Mouse (Mus musculus) liver, embryonic 15.5 days (tissue): ENCODE measurements around the gene Msmb. TPM values are rescaled to one million over a fixed set of nuclear protein-coding genes. Genes with fewer than 3 reads are reported as not detected.
"Not testable (repeated sequence)": the region's sequence is repeated elsewhere in the genome, so short reads cannot be mapped to it uniquely, and the experiment has no call there.

Experiments used
- ATAC-seq: fragments of 200-750 bp; cut with Nextera tagmentation; 2 replicates; pipeline ENCODE4 v1.8.0; 2017; ENCODE audit warnings: moderate number of reproducible peaks, mild to moderate bottlenecking, moderate library complexity; ENCODE audit not compliant: insufficient read depth
- H3K27ac ChIP-seq: fragments of 300-500 bp; sonication (generic); replicated peaks from 2 replicates; pipeline ENCODE4 v1.5.1; 2015; ENCODE audit warnings: mild to moderate bottlenecking, inconsistent platforms
- H3K27me3 ChIP-seq: fragments of 300-500 bp; sonication (generic); 2 replicates; pipeline ENCODE4 v1.6.1; 2015; ENCODE audit warnings: mild to moderate bottlenecking, inconsistent platforms
- H3K36me3 ChIP-seq: fragments of 300-500 bp; sonication (generic); replicated peaks from 2 replicates; pipeline ENCODE4 v1.6.1; 2015; ENCODE audit warnings: moderate library complexity, mild to moderate bottlenecking, inconsistent platforms
- H3K4me1 ChIP-seq: fragments of 300-500 bp; sonication (generic); replicated peaks from 2 replicates; pipeline ENCODE4 v1.6.1; 2015; ENCODE audit warnings: inconsistent platforms
- H3K4me2 ChIP-seq: fragments of 300-500 bp; sonication (generic); 2 replicates; pipeline ENCODE4 v1.6.1; 2015; ENCODE audit warnings: moderate library complexity, mild to moderate bottlenecking, inconsistent platforms
- H3K4me3 ChIP-seq: fragments of 300-500 bp; sonication (generic); replicated peaks from 2 replicates; pipeline ENCODE4 v1.5.1; 2015; ENCODE audit warnings: mild to moderate bottlenecking, inconsistent platforms
- H3K9ac ChIP-seq: fragments of 300-500 bp; sonication (generic); 2 replicates; pipeline ENCODE4 v1.6.1; 2015; ENCODE audit warnings: moderate library complexity, mild to moderate bottlenecking, inconsistent platforms
- H3K9me3 ChIP-seq: fragments of 300-500 bp; sonication (generic); replicated peaks from 2 replicates; pipeline ENCODE4 v1.6.1; 2016; ENCODE audit warnings: inconsistent platforms
- WGBS: fragments of 180-500 bp; shearing (Covaris S2); methylation state at CpG from one replicate; pipeline ENCODE4 v1.1.7; 2015; ENCODE audit warnings: mixed read lengths; ENCODE audit not compliant: insufficient replicate concordance; 5-methylcytosine and 5-hydroxymethylcytosine counted together
- polyA plus RNA-seq: library from polyadenylated mRNA; unstranded; fragments of >200 nt; fragmentation: Nextera tagmentation; extraction: Ambion mirVana; gene quantifications from 2 replicates; pipeline ENCODE4 v1.2.1, GENCODE M21; 2015

Msmb gene
- polyA plus RNA-seq, 1 experiment from 2014 or later: 0.30 TPM

GRCm38 (mm10) chr14:32176590-32176989 lies 34.8 kb downstream of the Msmb start:
- ATAC-seq, H3K27me3 ChIP-seq, H3K9ac ChIP-seq, H3K4me2 ChIP-seq, H3K27ac ChIP-seq, H3K9me3 ChIP-seq, H3K4me3 ChIP-seq: not testable (repeated sequence)
- Histone ChIP-seq H3K36me3 (peaks cover 76% of the 10 kb centered on the region), H3K4me1 (peaks cover 16% of the 10 kb centered on the region)
- 85% methylated on average over 5 of the region's 5 CpGs for WGBS

DNA sequence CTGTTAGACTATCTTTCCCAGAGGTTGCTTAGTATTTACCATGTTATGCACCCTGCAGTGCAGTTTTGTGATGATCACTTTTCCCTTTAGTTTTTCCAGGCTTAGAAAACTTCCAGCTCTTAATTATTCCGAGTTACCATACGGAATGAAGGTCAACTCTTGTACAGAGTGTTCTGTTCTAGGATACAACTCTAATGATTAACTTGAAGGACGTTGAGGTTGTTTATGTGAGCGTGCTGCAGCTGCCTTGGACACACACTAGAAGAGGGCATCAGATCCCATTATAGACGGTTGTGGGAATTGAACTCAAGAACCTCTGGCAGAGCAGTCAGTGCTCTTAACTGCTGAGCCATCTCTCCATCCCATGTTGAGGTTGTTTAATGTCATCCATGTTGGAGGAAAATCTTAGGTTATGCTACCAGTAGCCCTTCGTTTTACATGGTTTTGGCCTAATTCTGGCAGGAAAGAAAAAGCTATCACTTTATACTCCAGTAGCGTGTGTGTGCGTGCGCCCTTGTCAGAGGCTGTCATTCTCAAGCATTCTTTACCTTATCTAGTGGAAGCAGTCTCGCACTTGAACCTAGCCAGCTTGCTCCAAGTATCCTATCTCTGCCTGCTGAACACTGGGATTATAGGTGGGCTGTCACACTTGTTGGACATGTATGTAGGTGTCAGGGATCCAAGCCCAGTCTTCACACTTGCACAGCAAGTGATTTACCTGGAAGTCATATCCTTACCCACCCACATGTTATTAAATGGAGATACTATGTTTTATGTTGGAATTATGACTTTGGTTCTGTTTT lies 37.8 kb downstream of the Msmb start:
- Histone ChIP-seq H3K9me3 (no peaks in the 10 kb centered on the region), H3K4me1 (peaks cover 6% of the 10 kb centered on the region), H3K4me2 (no peak overlapping the region), H3K27ac (no peak overlapping the region; the same call in 1 of the 2 replicates), H3K27me3 (no peaks in the 10 kb centered on the region), H3K4me3 (no peak overlapping the region), H3K36me3 (peaks cover 78% of the 10 kb centered on the region), H3K9ac (no peak overlapping the region)
- WGBS: 64% methylated on average over 10 of the region's 10 CpGs
- peak; percentile 41 for ATAC-seq

DNA sequence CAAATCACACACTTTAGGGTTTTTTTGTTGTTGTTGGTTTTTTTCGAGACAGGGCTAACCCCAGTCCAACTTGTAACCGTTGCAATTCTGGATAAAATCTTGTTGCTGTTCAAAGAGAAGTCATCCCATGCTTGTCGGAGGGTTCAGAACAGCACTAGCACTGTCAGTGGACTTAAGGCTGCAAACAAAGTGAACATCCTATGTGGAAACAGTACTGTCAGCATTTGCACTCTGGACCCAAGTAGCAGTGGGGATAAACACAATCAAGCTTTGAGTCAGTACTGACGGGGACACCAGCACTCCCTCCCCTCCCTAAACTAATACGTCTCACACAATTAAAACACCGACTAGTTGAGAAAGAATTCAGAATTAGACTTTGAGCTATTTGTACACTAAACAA lies 39.0 kb downstream of the Msmb start:
- no peak overlapping the region for H3K4me2 ChIP-seq
- no peak overlapping the region for H3K9ac ChIP-seq
- no peak; the same call in 1 of the 2 replicates for ATAC-seq
- no peak overlapping the region for H3K27ac ChIP-seq
- WGBS: 74% methylated on average over 6 of the region's 6 CpGs
- H3K27me3 ChIP-seq: no peaks in the 10 kb centered on the region
- peaks cover 78% of the 10 kb centered on the region for H3K36me3 ChIP-seq
- H3K4me3 ChIP-seq: no peak overlapping the region
- H3K4me1 ChIP-seq: peaks cover 6% of the 10 kb centered on the region; the same call in 1 of the 2 replicates
- H3K9me3 ChIP-seq: no peaks in the 10 kb centered on the region

DNA sequence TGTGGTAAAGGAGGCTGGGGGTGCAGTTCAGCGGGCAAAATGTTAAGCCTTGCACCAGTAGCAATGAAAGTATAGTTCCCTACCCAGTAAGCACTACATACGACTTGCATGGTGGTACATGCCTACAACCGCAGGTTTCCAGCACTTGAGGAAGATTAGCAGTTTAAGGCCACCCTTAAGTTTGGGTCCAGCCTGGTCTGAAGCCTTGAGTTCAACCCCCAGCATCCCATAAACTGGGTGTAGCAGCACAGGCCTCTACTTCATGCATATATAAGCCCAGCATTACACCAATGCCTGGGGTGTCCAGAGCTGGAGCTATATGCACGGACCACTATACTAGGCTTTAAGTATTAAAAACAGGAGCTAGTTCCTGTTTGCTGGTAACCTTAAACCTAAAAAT lies 42.0 kb downstream of the Msmb start:
- H3K27ac ChIP-seq: no peak overlapping the region
- no peak overlapping the region for H3K4me3 ChIP-seq
- H3K36me3 ChIP-seq: peaks cover 93% of the 10 kb centered on the region
- H3K4me2 ChIP-seq: no peak overlapping the region
- ATAC-seq: no peak
- H3K9ac ChIP-seq: no peak overlapping the region
- WGBS: 88% methylated on average over 4 of the region's 4 CpGs
- peaks cover 6% of the 10 kb centered on the region; the same call in 1 of the 2 replicates for H3K4me1 ChIP-seq
- no peaks in the 10 kb centered on the region for H3K9me3 ChIP-seq
- no peaks in the 10 kb centered on the region for H3K27me3 ChIP-seq

- no peak overlapping the region for H3K4me2 ChIP-seq
- ATAC-seq: peak; percentile 67
- peaks cover 81% of the 10 kb centered on the region for H3K36me3 ChIP-seq
- H3K9ac ChIP-seq: no peak overlapping the region
- peak overlapping the region; percentile 45 for H3K27ac ChIP-seq
- H3K4me3 ChIP-seq: no peak overlapping the region
- no peaks in the 10 kb centered on the region for H3K27me3 ChIP-seq
- H3K4me1 ChIP-seq: peaks cover 7% of the 10 kb centered on the region
- WGBS: 75% methylated on average over 6 of the region's 6 CpGs
- H3K9me3 ChIP-seq: no peaks in the 10 kb centered on the region
Observed at GRCm38 (mm10) chr14:32190627-32191391, 49.0 kb downstream of the Msmb start.

DNA sequence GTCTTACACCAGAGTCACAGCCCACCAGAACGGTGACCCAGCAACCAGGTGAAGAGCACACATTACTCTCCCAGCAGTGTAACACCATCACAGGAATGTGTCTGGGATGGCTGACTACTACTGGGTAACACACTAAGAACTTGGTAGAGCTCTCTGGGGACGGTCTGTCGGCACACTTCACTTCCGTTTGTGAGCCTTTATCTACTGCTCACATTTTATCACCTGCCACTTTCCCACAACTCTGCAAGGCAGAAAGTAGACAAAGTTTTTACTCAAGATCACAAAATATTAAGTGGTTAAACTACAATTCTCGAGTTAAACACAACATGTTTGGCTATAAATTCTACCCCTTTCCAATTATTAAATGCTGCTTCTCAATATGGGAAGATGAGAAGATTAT lies 50.1 kb downstream of the Msmb start:
- peaks cover 72% of the 10 kb centered on the region for H3K36me3 ChIP-seq

DNA sequence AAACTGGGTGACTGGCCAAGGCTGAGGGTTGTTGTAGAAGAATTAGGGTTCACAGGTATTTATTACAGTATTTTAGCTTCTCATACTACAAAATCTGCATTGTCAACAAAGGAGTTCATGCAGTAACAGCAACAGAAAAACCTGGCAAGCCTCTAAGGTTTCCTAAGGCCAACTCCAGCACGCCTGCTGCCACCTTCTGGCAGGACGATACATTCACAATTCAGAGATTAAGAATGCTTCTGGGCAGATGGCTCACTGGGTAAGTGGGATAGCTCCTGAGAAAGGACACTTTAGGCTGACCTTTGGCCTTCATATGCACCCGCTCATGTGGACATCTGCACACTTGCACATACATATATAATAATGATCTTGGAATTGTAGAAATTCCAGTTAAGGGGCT lies 50.6 kb downstream of the Msmb start:
- peak; percentile 32; the same call in 1 of the 2 replicates for ATAC-seq
- no peaks in the 10 kb centered on the region for H3K9me3 ChIP-seq
- H3K27ac ChIP-seq: no peak overlapping the region
- no peak overlapping the region for H3K4me2 ChIP-seq
- H3K4me3 ChIP-seq: no peak overlapping the region
- 35% methylated on average over 3 of the region's 3 CpGs for WGBS
- no peak overlapping the region for H3K9ac ChIP-seq
- H3K4me1 ChIP-seq: peaks cover 7% of the 10 kb centered on the region
- H3K36me3 ChIP-seq: peaks cover 72% of the 10 kb centered on the region
- H3K27me3 ChIP-seq: no peaks in the 10 kb centered on the region

More for the DNA sequence above, 50.1 kb downstream of the Msmb start:
- H3K4me2 ChIP-seq: no peak overlapping the region
- no peaks in the 10 kb centered on the region for H3K9me3 ChIP-seq
- peaks cover 7% of the 10 kb centered on the region for H3K4me1 ChIP-seq
- no peak overlapping the region for H3K9ac ChIP-seq
- no peaks in the 10 kb centered on the region for H3K27me3 ChIP-seq
- ATAC-seq: no peak
- peak overlapping the region; percentile 26; the same call in 1 of the 2 replicates for H3K27ac ChIP-seq
- no peak overlapping the region for H3K4me3 ChIP-seq
- WGBS: 54% methylated on average over 5 of the region's 5 CpGs

- H3K36me3 ChIP-seq: peaks cover 70% of the 10 kb centered on the region
- 67% methylated on average over 5 of the region's 5 CpGs for WGBS
- not testable (repeated sequence) for H3K4me1 ChIP-seq, H3K9ac ChIP-seq, H3K4me3 ChIP-seq, H3K27ac ChIP-seq, H3K9me3 ChIP-seq, H3K4me2 ChIP-seq, ATAC-seq, H3K27me3 ChIP-seq
Observed at GRCm38 (mm10) chr14:32193557-32193956, 51.7 kb downstream of the Msmb start.

DNA sequence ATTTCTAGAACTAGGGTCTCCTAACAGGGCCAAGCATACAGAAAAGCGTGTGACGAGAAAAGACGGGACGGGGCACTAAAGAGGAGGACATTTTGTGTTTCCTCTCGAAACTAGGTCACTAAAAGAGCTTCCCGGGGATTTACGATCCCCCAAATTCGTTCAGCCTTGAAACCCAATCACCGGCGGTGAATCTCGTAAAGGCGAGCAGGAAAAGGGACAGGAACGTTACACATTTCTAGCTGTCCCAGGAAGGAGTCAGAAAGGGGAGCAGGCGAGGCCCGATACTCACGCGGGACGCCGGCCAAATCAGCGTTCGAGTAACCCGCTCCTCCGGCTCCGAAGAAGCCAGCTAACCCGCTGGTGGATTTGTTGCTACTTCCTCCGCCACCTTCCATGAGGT lies 59.5 kb downstream of the Msmb start:
- no peaks in the 10 kb centered on the region for H3K9me3 ChIP-seq
- H3K4me2 ChIP-seq: peak overlapping the region; percentile 88
- no peaks in the 10 kb centered on the region for H3K27me3 ChIP-seq
- peaks cover 32% of the 10 kb centered on the region for H3K36me3 ChIP-seq
- under 1% methylated on average over 24 of the region's 26 CpGs for WGBS
- peak overlapping the region; percentile 98 for H3K9ac ChIP-seq
- H3K27ac ChIP-seq: peak overlapping the region; percentile 85
- peak; percentile 41 for ATAC-seq
- peak overlapping the region; percentile 100 for H3K4me3 ChIP-seq
- peaks cover 30% of the 10 kb centered on the region for H3K4me1 ChIP-seq

GRCm38 (mm10) chr14:32201791-32202451 lies 60.1 kb downstream of the Msmb start, which contains the start of the genes Timm23 and Parg:
Timm23 (minus strand) TSS chr14:32201898.
Parg (plus strand) TSS chr14:32201949.
- H3K4me2 ChIP-seq: peak within 1 kb of the TSS; percentile 88
- H3K9ac ChIP-seq: peak within 1 kb of the TSS; percentile 98
- no peaks in the 10 kb centered on the region for H3K9me3 ChIP-seq
- peak within 1 kb of the TSS; percentile 100 for H3K4me3 ChIP-seq
- WGBS: under 1% methylated on average over 77 of the region's 77 CpGs
- peak; percentile 94 for ATAC-seq
- peaks cover 29% of the 10 kb centered on the region for H3K36me3 ChIP-seq
- H3K27ac ChIP-seq: peak within 1 kb of the TSS; percentile 85
- no peaks in the 10 kb centered on the region for H3K27me3 ChIP-seq
- H3K4me1 ChIP-seq: peaks cover 30% of the 10 kb centered on the region
